8 mouse cellular contexts compared by ENCODE assay signal in the genomic region with DNA sequence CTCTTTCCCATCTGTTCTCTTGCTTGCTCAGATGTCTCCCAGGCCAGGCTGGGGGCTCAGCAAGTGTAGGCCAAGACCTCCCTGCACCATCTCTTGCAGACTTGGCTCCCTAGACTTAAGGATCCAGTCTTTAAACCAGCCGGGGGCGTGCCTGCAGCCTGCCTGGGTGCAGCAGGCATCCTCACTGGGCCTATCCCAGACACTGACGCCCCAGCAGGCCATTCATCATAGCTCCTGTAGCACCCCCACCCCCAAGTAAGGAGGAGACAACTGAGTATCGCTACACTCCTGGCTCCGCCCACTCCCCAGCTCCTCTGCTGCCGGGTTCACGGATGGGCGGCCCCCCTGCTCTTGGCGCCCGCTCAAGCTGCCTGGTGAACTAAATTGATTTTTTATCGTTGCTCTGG.
DNase-seq lines count a peak whose midpoint lies in the region; ATAC-seq lines count a peak whose summit lies in the region.

No protein-coding gene starts in this region.

- H3K9me3 ChIP-seq in hindbrain, embryonic 14.5 days (ENCODE audit: control insufficient read depth, low read length), result no peaks in the 10 kb centered on the region

- ATAC-seq in hindbrain, embryonic 14.5 days (ENCODE audit: low FRiP score), result peak; percentile 88

- H3K27me3 ChIP-seq in hindbrain, embryonic 14.5 days (ENCODE audit: control insufficient read depth, insufficient read depth, low read length), result no peaks in the 10 kb centered on the region

- peaks cover 44% of the 10 kb centered on the region for H3K4me1 ChIP-seq in hindbrain, embryonic 14.5 days (replicated peaks; ENCODE audit: control insufficient read depth, insufficient read depth, low read length)

- peak overlapping the region; percentile 1; the same call in 1 of the 2 replicates for H3K4me3 ChIP-seq in hindbrain, embryonic 14.5 days (replicated peaks; ENCODE audit: low read length)

- H3K9ac ChIP-seq in hindbrain, embryonic 14.5 days, result no peak overlapping the region

- H3K36me3 ChIP-seq in hindbrain, embryonic 14.5 days (replicated peaks; ENCODE audit: control insufficient read depth, insufficient read depth), result no peaks in the 10 kb centered on the region

- peak overlapping the region; percentile 64; the same call in 1 of the 2 replicates for H3K27ac ChIP-seq in hindbrain, embryonic 14.5 days

- DNase-seq in T-cell, adult 2 months (ENCODE audit: low spot score), result peak; percentile 23
- DNase-seq in cerebellum, postnatal 4 days (ENCODE audit: low spot score in 2 of 2), result peak; percentile 52 to 74
- DNase-seq in frontal cortex, postnatal 36 days (ENCODE audit: low spot score in 2 of 2), result peak; percentile 31 to 42
- DNase-seq in hindbrain, embryonic 14.5 days (ENCODE audit: low spot score), result peak; percentile 85
- peak; percentile 62 to 78 for DNase-seq in layer of hippocampus, postnatal 14 days (ENCODE audit: low spot score in 2 of 2)
- peak; percentile 73 to 91 for DNase-seq in lung, postnatal 4 days
- DNase-seq in right cerebral cortex, postnatal 36 days (ENCODE audit: low spot score in 2 of 2), result peak; percentile 18 to 23
- no peak for DNase-seq in spleen, postnatal 14 days (ENCODE audit: low spot score in 2 of 2)

- 1% methylated on average over 11 of the region's 11 CpGs for WGBS in hindbrain, embryonic 14.5 days

- H3K4me2 ChIP-seq in hindbrain, embryonic 14.5 days (replicated peaks), result peak overlapping the region; percentile 45

Comparison
In these comparisons a context has a peak if more than half of its experiments do, and no peak if none do; other contexts are left out.
1. DNase-seq: peak in T-cell, adult 2 months (single experiment), cerebellum, postnatal 4 days (2 of 2), frontal cortex, postnatal 36 days (2 of 2), hindbrain, embryonic 14.5 days (single experiment), layer of hippocampus, postnatal 14 days (2 of 2), lung, postnatal 4 days (2 of 2) and right cerebral cortex, postnatal 36 days (2 of 2); none in spleen, postnatal 14 days (0 of 2).